Mouse (Mus musculus): ENCODE results near the gene Fnbp1.

The Fnbp1 gene

DNA sequence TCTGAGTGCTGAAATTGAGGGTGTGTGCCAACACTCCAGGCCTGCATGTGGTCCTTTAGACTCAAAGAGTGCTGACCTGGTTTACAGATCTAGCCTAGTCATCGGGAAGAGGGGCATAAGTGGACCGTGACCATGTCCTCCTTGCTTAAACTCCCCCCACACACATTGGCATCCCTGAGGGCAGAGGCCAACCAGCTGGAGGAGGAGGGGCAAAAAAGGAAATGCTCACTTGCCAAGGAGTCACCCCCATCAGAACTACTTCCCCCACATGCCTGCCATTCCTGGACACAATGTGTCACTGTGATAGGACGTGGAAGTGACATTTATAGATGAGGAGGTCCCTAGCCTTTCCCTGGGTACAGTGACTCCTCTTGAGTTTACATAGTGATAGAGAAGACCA is 116.3 kb downstream of the Fnbp1 start:
- no peak for DNase-seq (ENCODE audit: low spot score)

DNA sequence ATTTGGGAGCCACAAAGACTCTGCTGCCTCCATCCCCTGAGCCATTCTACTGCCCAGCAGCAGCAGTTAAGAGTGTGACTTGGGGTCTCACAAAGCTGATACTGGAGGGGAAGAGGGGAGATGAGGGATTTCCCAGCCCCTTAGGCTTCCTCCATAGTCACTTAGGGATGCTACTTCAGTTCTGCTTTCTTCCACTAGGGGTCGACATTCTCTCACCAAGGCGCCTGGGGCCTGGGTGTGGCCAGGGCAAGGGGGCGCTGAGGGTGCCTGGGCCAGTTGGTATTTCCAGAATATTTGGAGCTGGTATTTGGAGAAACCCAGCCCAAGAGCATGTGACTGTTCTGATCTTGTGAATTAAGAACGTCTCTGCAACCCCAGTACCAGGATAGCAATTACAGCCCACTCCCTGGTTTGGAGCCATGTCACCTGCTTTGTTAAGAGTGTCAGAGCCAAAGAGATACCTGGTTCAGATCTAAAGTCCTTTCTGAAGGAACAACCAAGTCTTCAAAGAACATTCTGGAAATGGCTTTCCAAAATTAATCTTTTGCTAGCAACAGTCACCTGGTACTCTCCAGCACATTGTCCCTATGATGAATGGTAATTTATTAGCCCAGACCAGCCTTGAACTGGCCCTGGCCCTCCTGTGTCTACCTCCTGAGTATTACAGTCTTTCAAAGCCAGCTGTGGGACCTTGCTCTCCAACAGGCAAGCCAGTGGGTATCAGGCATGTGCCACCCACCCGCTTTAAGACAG is 117.0 kb downstream of the Fnbp1 start:
- DNase-seq (ENCODE audit: low spot score): peak; percentile 71

DNA sequence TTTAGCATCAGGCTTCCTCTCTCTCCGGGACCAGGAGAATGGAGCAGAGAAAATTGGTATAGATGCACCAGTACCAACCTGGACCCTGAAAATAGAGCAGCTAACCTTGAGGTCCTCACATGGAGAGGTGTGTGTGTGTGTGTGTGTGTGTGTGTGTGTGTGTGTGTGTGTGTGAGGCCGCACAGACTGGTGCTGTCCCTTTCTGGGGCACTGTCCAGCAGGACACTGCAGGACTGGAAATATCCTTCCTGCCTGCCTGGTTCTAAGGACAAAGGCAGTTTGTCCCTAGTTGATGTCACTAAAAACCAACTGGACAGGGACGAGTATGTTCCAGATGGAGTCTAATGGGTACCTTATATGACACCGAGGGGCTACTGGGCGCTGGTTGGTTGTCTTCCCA is 117.9 kb downstream of the Fnbp1 start:
- DNase-seq (ENCODE audit: low spot score): no peak

DNA sequence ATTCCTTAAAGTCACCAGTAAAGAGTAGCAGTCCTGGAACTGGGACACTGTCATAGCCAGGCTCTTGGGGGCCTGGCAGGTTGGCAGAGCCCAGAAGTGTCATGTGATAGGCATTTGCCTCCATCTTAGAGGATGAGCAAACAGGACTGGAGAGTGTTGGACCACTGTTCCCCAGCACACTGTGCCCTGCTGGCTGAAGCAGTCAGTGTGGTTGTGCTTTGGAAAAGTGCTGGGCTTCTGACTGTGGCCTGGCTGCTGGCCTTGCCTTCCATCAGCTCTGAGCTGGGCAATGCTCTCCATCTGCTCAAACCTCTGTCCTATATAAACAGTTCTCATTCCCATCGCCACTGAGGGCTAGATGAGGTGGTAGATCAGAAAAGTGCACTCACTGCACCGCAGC is 121.6 kb downstream of the Fnbp1 start:
- DNase-seq (ENCODE audit: low spot score): no peak

DNA sequence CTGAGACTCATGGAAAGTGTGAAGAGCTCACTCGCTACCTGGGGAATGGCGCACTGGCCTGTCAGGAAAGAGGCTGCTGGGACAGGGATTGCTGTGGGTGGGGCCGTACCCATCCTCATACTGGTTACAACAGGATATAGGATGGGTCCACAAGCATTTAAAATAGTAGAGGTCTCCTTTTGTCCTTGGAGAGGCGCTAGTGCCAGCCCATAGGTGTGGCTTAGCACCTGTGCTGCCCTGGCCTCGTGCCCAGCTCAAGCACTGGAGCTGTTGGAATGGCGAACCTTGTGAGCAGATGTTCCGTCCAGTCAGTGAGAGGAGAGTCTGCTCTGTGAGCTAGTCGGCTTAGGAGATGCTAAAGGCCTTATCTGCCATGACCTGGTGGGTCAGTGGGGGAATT is 122.8 kb downstream of the Fnbp1 start:
- DNase-seq (ENCODE audit: low spot score): no peak

DNA sequence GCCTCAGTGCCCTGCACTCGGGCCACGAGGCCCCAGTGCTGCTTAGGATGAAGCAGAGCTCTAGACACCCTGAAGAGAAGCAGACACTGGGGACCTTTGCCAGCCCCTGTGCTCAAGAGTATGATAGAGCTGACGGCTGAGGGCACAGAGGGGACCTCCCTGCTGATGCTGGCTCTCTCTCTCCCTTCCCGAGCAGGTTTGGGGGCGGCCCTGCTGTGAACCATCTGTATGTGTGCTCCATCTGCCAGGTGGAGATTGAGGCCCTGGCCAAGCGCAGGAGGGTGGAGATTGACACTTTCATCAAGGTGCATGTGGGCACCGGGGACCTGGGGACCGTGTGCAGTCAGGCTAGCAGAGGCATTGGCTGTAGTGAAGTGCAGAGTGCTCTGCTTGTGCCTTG is 123.3 kb downstream of the Fnbp1 start:
- DNase-seq (ENCODE audit: low spot score): no peak

DNA sequence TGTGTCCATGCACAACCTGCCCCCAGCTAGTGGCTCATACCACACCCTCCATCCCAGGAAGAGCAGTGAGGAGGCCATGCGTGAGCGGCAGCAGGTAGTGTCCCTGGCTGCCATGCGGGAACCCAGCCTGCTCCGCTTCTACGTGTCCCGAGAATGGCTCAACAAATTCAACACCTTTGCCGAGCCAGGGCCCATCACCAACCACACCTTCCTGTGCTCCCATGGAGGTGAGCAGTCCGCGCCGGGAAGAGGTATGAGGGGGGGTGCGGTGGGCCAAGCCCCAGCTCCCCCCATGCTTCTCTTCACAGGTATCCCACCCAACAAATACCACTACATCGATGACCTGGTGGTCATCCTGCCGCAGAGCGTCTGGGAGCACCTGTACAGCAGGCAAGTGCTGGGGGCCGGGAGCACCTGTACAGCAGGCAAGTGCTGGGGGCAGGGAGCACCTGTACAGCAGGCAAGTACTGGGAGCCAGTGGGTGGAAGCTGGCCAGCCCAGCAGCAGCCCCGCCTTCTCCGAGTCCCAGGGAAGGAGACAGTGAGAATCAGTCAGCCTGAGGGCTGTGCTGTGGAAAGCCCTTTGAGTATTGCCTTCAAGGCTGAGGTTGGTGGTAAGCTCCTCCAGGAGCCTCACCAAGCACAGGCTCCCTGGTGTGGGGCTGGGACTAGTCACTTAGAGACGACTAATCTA is 124.0 kb downstream of the Fnbp1 start:
- no peak for DNase-seq (ENCODE audit: low spot score)

DNA sequence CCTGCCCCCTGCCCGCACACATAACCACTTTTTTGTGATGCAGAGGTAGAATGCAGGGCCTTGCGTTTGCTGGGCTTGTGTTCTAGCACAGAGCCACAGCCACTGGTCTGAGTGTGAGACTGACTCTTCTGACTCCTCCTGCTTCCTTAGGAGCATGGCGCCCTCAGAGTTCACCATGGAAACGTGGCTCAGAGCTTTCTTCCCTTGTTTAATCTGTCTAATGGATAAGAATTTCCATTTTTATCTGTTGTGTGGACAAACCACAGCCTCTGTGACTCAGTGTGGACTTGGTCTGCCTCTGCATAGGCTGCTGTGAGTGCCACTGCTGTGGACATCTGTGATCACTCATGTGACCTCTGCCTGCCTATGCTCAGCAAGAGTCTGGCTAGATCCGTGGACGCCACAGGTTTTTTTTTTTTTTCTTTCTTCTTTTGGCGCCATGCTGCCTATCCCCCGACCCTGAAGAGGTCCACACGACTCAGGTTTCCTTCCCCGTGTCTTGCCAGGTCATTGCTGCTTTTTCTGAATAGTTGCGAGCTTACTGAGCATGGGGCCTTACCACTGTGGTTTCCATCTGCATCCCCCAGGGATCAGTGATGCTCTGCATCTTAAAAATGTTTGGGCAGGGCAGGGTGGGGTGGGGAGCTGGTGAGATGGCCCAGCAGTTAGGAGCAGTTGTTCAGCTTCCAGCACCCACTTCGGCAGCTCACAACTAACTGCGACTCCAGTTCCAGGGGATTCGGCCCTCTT is 128.3 kb downstream of the Fnbp1 start:
- DNase-seq (ENCODE audit: low spot score): no peak

DNA sequence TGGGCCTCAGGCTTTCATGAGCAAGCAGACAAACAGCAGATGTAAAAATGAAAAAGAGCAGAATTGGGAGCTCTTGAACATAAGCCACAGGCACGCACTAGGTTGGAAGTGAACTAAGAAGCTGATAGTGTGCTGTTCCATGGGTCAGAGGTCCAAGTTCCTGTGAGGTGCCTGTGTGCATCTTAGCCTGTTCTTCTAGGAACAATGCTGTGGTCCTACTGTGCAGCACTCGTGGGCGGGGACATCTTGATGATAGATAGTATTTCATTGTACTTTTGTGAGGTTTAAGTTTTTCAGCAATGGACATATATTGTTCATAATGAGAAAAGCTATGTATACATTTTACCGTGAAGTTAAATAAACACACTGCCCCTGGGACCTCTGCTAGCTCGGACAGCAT is 134.6 kb downstream of the Fnbp1 start:
- no peak for DNase-seq (ENCODE audit: low spot score)

DNA sequence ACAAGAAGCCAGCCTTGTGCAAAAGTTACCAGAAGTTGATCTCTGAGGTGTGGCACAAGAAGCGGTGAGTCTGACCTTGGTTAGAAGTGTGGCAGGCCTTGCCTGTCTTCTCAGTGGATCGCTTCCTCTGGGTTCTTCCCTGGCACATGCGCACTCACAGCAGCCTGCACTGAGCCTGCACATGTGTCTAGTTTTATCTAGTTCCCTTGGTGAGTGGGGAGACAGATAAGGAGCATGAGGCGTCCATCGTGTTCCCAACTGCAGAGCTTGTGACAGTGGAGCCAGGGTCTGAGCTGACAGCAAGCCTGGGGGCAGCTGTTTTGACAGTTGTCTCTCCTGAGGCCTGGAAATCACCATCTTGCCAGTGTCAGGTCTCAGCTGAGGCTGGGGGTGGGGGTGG is 135.4 kb downstream of the Fnbp1 start:
- no peak for DNase-seq (ENCODE audit: low spot score)

DNA sequence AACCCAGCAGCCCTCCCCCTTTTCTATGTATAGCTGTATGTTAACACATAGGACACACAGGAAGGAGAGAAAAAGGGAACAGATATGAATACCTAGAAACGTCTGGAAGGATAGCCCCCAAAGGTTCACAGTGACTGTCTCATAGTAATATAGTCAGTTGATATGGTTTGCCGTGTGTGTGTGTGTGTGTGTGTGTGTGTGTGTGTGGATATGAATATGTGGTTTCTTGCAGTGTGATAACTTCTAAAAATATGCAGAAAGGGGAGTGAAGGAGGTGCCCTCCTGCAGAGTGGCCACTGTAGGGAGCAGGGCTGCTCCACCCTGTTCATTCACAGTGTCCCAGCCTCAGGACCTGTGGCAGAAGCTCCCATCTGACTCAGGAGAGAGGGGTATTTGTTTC is 136.4 kb downstream of the Fnbp1 start:
- no peak for DNase-seq (ENCODE audit: low spot score)

DNA sequence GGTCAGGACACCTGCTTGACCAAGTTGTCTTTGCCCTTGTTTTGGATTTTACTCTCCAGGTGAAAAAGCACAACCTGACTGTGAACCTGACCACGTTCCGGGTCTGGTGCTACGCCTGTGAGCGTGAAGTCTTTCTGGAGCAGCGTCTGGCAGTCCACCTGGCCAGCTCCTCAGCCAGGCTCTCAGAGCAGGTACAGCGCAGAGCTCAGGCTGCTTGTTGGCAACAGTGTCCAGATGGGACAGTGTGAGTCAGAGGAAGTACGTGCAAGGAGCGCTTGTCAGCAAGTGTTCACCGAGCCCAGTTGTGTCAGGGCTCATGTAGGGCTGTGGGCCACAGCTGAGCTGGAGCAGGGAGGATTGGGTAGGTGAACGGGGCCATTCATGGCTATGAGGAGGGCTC is 139.0 kb downstream of the Fnbp1 start:
- DNase-seq (ENCODE audit: low spot score): no peak

DNA sequence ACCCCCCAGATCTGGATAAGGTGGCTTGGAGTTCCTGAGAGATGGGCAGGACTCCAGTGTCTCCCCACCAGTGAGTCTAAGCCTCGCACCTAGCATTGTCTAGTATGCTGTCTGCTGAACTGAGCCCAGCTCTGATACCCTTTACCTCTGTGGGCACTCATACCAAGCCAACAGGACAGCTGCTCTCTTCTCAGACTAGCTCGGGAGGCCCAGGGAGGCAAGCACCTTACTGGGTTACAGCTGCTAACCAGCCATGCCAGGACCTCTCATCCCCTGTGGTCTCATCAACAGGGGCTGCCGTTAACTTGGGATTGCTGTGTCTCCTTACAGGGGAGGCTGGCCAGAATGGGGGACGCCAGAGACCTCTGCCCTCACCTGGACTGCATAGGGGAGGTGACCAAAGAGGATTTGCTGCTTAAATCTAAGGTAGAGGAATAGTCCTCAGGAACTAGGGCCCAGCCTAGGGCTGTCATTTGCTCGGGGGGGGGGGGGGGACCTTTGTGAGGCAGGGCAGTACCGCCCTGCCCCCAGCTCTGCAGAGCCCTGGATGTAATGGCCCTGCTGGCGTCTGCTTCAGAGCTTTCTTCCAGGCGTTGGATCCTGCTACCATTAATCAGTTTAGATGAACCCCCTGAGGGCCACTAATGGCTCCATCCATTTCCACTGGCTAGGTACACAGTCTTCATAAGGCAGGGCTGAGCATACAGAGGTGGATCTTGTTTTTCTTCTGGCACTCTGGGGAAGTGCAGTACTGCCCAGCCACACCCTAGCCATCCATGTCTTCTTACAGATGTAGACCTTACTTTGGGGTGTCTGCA is 143.2 kb downstream of the Fnbp1 start:
- no peak for DNase-seq (ENCODE audit: low spot score)

DNA sequence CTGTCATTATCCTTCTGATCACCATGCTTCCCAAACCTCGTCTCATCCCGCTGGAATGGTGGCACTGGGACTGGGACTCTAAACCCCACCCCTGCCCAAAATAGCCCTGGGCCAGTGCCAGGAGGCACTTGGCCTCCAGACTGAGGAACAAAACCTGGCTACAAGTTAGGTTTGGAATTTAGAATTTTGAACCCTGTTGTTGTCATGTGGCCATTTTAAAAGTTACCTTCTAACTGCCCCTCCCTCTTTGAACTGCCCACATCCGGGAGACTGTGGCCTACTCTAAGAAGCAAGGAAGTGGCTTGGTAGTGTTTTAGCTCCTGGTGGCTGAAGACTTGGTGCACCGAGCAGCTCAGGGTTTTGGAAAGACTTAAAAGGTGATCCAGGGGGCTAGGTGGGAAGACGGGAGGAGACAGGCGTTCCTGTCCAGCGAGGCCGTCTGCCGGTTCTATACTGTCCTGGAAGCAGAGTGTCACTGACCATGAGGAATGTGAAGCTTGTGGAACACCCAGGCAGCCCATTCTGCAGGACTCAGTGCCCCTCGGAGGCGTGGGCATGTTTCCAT is 146.3 kb downstream of the Fnbp1 start:
- no peak for DNase-seq (ENCODE audit: low spot score)

DNA sequence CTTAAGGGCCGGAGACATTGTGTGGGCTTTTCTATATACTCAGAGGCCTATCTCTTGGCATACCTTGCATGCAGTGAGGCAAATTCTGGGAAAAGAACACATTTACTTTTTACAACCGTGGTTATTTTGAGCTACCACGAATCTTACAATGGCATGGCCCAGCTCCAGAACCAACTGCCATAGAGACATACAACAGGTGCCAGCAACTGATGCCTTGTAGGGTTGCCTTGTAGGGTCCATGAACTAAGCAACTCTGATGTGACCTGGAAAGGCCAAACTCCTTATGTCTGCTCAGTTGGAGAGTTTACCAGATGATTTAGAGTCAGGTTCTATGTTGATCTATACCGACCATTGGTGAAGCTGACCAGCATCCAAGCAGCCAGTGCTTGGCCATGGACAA is 147.0 kb downstream of the Fnbp1 start:
- no peak for DNase-seq (ENCODE audit: low spot score)

DNA sequence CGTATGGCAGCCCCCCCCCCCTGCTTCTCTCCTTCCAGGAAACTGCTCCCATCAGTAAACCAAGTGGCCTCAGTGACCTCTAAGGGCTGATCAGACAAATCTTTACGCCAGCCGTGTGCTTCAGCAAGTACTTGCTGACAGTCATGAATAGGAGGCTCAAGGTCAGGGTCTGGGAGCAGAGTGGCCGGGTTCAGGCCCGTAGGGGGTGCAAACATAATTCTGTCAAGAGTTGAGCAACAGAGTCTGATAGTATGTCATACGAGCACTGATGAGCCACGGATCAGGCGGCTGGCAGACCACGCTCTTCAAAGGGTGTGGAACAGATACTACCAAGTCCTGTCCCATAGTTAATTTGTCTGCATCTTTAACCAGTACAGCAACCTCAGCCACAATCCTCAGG is 151.6 kb downstream of the Fnbp1 start:
- no peak for DNase-seq (ENCODE audit: low spot score)

DNA sequence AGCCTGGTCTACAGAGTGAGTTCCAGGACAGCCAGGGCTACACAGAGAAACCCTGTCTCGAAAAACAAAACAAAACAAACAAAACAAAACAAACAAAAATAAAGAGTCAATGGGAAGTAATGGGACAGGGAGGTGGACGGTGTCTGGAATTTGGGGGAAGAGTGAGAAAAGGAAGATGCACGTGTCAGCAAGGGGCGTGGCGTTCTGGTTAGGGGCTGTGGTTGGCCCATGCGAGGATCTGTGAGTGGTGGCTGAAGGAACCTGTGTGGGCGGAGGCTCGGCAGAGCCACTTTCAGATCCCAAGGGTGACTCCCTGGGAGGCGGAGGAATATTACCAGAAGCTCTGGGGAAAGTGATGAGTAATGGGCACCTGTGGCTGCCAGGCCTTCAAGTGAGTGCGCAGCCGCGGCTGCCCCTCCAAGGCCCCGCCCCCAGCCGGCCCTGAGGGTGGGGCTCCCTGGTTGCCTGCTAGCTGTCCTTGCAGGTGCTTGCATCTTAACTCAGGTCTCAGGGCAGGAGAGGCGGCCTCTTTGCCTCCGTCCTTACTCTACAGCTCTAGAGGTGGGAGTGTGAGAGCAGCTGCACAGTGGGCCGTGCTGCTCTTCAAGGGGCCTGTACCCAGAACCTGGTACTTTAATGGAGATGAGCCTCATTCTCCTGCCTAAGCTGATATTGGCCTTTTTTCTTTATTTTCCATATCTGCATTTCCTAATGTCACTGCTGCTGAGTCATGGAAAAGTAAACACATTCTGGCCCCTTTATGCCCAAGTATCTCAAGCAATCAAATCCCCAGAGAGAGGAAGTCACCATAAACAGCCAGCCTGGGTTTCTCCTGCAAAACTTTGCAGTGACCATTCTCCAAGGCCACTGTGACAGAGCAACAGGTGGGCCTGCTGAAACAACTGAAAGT is 156.4 kb downstream of the Fnbp1 start:
- peak; percentile 38 for DNase-seq (ENCODE audit: low spot score)

DNA sequence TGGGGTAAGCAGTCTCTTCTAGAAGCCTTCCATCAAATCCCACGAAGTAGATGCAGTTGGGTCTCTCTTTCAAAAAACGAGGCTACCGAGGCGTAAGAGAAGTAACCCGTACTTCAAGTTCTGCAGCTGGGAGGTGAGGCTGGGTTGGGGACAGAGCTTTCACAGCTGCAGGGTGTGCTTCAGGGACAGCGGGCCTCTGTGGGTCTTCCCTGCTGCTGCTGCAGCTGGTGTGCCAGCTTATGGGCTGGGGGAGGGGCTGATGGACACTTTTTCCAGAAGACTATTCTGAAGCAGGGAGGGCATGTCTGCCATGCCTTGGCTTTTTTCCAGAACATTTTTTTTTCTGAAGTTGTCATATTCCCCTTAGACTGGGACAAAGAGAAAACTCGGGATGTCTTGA is 158.8 kb downstream of the Fnbp1 start:
- no peak for DNase-seq (ENCODE audit: low spot score)

DNA sequence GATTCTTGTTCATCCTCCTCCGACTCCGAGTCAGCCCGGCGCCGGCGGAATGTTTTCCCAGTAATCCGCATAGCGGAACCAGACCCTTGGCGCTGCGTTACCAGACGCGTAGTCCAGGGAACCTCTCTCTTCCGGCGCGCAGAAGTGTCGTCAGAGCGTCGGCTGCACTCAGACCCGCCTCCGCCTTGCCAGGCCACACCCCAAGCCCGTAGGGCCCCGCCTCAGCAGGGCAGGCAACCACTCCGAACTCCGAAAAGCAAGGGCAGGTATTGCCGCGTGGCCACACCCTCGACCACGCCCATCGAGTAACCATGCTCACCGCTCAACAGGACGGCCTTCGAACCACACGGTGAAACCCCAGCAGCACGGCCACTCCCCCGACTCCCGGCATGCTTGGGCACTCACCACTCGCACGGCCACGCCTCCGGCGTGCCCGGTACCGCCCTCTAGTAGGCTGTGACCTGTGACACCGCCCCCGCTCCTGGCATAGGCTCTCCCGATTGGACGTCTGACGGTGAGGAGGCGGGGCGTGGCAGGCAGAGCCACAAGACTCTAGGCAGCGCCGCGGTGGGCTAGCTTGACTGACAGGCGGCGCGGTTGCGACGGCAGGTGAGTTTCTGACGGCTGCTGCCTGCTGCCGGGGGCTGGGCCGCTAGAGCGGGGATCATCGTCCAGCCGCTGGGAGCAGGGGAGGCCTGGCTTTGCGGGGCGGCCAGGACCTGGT is 159.9 kb downstream of the Fnbp1 start, which contains the start of the genes BC005624 and Usp20:
BC005624 (minus strand) TSS at position 412 of the 724 bp plus-strand sequence.
Usp20 (plus strand) TSS at position 490 of the 724 bp plus-strand sequence.
- DNase-seq (ENCODE audit: low spot score): peak; percentile 95

All from ovary, postnatal 14 days (tissue).